Mouse (Mus musculus) ES-E14 (cell line): ENCODE measurements around the gene Atxn10. TPM values are rescaled to one million over a fixed set of nuclear protein-coding genes. Genes with fewer than 3 reads are reported as not detected.
"Not testable (repeated sequence)": the region's sequence is repeated elsewhere in the genome, so short reads cannot be mapped to it uniquely, and the experiment has no call there.

Experiments used
- DNase-seq: peaks from one replicate; pipeline ENCODE4 v3.0.0-alpha.2; 2013; ENCODE audit warnings: low read depth, low spot score
- H3K27ac ChIP-seq: 2 replicates; pipeline ENCODE4 v1.5.1; 2012; ENCODE audit warnings: low read depth, mild to moderate bottlenecking, low read length, moderate library complexity, mixed read lengths; ENCODE audit not compliant: poor library complexity, insufficient read depth, severe bottlenecking
- H3K36me3 ChIP-seq: 2 replicates; pipeline ENCODE4 v1.6.1; 2012; ENCODE audit warnings: mild to moderate bottlenecking, low read length, moderate library complexity, mixed read lengths; ENCODE audit not compliant: control insufficient read depth, poor library complexity, insufficient read depth, severe bottlenecking
- H3K4me1 ChIP-seq, 2 experiments: fragments of 150-350 bp in 1 of 2; sonication (generic) in 1 of 2; 2 replicates each; pipeline ENCODE4 v1.6.1; 2012; ENCODE audit warnings: low read length in 2 of 2, mild to moderate bottlenecking in 1 of 2, mixed read lengths in 1 of 2; ENCODE audit not compliant: control insufficient read depth in 2 of 2, insufficient read depth in 2 of 2, poor library complexity in 1 of 2
- H3K4me3 ChIP-seq, 2 experiments: fragments of 150-350 bp in 1 of 2; sonication (generic) in 1 of 2; 2 replicates each; pipeline ENCODE4 v1.5.1; 2012; ENCODE audit warnings: low read length in 2 of 2, low read depth in 1 of 2, mild to moderate bottlenecking in 1 of 2, mixed read lengths in 1 of 2; ENCODE audit not compliant: insufficient read depth in 1 of 2, poor library complexity in 1 of 2, severe bottlenecking in 1 of 2
- H3K9ac ChIP-seq: 2 replicates; pipeline ENCODE4 v1.6.1; 2012; ENCODE audit warnings: low read depth, mild to moderate bottlenecking, low read length, mixed read lengths; ENCODE audit not compliant: poor library complexity, insufficient read depth, severe bottlenecking
- H3K9me3 ChIP-seq: fragments of 150-350 bp; sonication (generic); 2 replicates; pipeline ENCODE4 v1.6.1; 2012; ENCODE audit warnings: low read depth, mild to moderate bottlenecking, low read length; ENCODE audit not compliant: control insufficient read depth, insufficient read depth
- CHD2 ChIP-seq: IDR thresholded peaks from 2 replicates; pipeline ENCODE4 v1.6.1; 2014; ENCODE audit warnings: mild to moderate bottlenecking, low read depth, low read length, inconsistent platforms
- HCFC1 ChIP-seq: IDR thresholded peaks from 2 replicates; pipeline ENCODE4 v1.6.1; 2012; ENCODE audit warnings: low read length, inconsistent platforms, borderline replicate concordance; ENCODE audit not compliant: insufficient read depth
- MAFK ChIP-seq: IDR thresholded peaks from 2 replicates; pipeline ENCODE4 v1.6.1; 2014; ENCODE audit warnings: mild to moderate bottlenecking, low read depth, low read length, inconsistent platforms; ENCODE audit not compliant: insufficient read depth
- ZC3H11A ChIP-seq: IDR thresholded peaks from 2 replicates; pipeline ENCODE4 v1.6.1; 2012; ENCODE audit warnings: low read depth, mild to moderate bottlenecking, inconsistent platforms, low read length, borderline replicate concordance
- ZNF384 ChIP-seq: IDR thresholded peaks from 2 replicates; pipeline ENCODE4 v1.6.1; 2012; ENCODE audit warnings: low read depth, low read length, inconsistent platforms
- in situ Hi-C, 2 experiments: fragments of 600-800 bp; cut with MboI; formaldehyde crosslinking; loops; one replicate each; pipeline ENCODE4 v1.15.1; 2025; ENCODE audit warnings: low sequenced_read_pairs in 2 of 2, inconsistent platforms in 1 of 2; ENCODE audit not compliant: unreplicated experiment in 2 of 2
- total RNA-seq: library from RNA; depleted of rRNA; stranded (reverse); fragments of 300-350 nt; gene quantifications from 2 replicates; pipeline ENCODE4 v1.2.3, GENCODE M21; 2012

Gene Atxn10
- total RNA-seq, 1 experiment: 195 TPM

DNA sequence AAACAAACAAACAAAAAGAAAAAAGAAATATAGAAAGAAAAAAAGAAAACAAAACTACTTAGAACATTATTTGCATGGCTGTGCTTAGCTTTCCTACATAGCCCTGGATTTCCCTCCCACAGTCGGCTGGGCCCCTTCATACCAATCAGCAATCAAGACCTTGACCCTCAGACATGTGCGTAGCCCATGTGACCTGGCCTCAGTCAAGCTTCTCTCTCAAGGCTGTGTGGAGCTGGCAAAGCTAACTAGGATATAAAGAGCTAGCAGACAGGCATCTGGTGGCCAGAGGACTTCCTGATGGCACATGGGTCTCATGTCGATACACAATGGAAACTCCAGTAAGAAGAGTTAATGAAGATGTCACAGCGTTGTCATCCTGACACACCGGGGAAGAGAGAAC is 6.9 kb upstream of the Atxn10 start:
- Histone ChIP-seq H3K9ac (no peak overlapping the region), H3K9me3 (no peaks in the 10 kb centered on the region), H3K36me3 (no peaks in the 10 kb centered on the region), H3K4me3 (no peak overlapping the region), H3K4me1 (peaks cover 4 to 20% of the 10 kb centered on the region in 2 experiments), H3K27ac (no peak overlapping the region)
- in situ Hi-C loops: loop anchor here in 1 of 2 experiments (10.0 kb wide), 1 partner anchor 256 kb away; the partner anchor contains the start of gene Wnt7b
- TF ChIP-seq CHD2 (no peak), HCFC1 (no peak), ZNF384 (no peak), ZC3H11A (no peak), MAFK (no peak)
- DNase-seq: no peak

DNA sequence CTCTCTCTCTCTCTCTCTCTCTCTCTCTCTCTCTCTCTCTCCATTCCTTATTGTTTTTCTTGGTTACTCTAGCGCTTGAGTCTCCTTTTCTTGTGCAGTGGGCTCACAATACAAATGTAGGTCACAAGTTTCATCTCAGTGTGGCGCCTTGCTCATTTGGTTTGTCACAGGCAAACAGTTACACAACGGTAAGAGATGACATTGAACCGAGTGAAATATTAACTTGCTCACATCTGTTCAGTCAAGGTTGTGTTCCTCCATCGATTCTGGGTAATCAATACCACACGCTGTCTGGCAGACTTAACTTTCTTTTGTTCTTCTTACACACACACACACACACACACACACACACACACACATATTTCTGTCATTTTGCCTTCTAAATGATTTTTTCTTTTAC is 6.0 kb upstream of the Atxn10 start:
- DNase-seq: no peak
- no peak overlapping the region for H3K9ac ChIP-seq
- H3K4me1 ChIP-seq: peaks cover 4 to 25% of the 10 kb centered on the region in 2 experiments
- TF ChIP-seq ZC3H11A (no peak), HCFC1 (no peak), MAFK (no peak), ZNF384 (no peak), CHD2 (no peak)
- no peak overlapping the region for H3K27ac ChIP-seq
- in situ Hi-C loops: no loop called here
- no peak overlapping the region for H3K4me3 ChIP-seq
- H3K9me3 ChIP-seq: no peaks in the 10 kb centered on the region
- no peaks in the 10 kb centered on the region for H3K36me3 ChIP-seq

DNA sequence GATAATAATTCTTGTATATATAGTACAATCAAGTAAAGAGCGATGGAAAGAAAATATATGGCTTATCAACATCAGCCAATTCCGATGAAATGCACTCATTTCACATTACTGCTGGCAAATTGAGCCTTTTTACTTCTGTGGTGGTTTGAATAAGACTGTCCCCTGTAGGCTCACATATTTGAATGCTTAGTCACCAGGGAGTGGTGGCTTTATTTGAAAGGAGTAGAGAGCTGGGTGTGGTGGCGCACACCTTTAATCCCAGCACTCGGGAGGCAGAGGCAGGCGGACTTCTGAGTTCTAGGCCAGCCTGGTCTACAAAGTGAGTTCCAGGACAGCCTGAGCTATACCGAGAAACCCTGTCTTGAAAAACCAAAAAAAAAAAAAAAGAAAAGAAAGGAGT is 2.5 kb upstream of the Atxn10 start:
- H3K36me3 ChIP-seq, H3K9ac ChIP-seq, in situ Hi-C loops, H3K27ac ChIP-seq, H3K4me3 ChIP-seq, H3K9me3 ChIP-seq: not testable (repeated sequence)
- H3K4me1 ChIP-seq: peaks cover 3 to 20% of the 10 kb centered on the region in 2 experiments; a peak in 3 of 4 replicates
- peak; percentile 25 for DNase-seq

DNA sequence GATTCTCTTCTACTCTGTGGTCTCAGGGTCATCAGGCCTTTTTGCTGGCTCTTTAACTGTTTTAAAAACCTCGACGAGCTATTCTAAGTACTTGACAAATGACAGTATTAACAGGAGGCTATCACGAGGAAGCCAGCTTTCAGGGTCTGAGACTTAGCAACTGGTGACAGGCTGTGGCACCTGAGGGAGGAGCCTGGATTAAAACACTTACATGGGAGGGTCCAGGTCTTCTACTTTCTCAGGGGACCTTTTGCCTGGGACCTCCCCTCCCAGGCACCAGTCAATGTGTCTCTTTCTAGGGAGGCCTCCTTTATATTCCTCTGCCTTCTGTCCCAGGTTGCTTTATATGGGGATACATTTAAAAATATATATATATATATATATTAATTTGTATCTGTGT is 1.8 kb upstream of the Atxn10 start:
- Histone ChIP-seq H3K27ac (no peak overlapping the region; the same call in 1 of the 2 replicates), H3K36me3 (no peaks in the 10 kb centered on the region)
- TF ChIP-seq HCFC1 (no peak), ZNF384 (no peak), MAFK (no peak), ZC3H11A (no peak), CHD2 (no peak)

DNA sequence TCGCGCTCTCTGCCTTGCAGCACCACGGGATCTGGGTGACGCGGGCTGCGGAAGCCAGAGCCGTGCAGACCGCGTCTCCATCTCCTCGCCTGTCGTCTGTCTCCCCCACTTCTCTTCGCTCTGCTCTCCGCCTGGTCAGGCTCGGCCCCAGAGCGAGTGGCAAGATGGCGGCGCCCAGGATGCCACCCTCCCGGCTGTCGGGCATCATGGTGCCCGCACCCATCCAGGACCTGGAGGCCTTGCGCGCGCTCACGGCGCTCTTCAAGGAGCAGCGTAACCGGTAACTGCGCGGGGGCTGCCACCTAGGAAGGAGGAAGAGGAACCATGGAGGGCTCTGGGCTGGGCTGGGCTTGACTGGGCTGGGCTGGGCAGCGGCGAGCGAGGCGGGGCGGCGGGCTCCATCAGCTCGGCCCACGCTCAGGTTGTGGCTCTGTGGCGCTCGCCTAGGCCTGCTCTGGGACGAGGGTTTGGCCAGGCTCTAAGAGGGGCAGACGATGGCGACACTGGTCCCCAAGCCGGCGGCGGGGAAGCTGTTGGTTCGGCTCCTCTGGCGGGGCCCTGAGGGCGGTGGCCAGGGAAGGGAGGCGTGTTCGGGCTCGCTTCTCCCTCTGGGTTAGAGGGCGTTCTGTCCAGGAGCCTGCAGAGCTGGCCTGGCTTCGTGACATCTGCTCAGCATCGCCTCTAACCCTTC is 401 bp downstream of the Atxn10 start:
- Histone ChIP-seq H3K4me1 (peaks cover 3 to 21% of the 10 kb centered on the region in 2 experiments; a peak in 3 of 4 replicates), H3K9me3 (no peaks in the 10 kb centered on the region), H3K9ac (peak overlapping the region; percentile 96), H3K36me3 (no peaks in the 10 kb centered on the region), H3K4me3 (peak overlapping the region; percentile 81 to 92), H3K27ac (peak overlapping the region; percentile 86)
- in situ Hi-C loops: no loop called here
- TF ChIP-seq CHD2 (peak; percentile 92), HCFC1 (peak; percentile 69; the same call in 1 of the 2 replicates), MAFK (no peak)
- peak; percentile 85 for DNase-seq

More for the DNA sequence above, 1.8 kb upstream of the Atxn10 start:
- Histone ChIP-seq H3K4me3 (no peak overlapping the region), H3K9me3 (no peaks in the 10 kb centered on the region), H3K9ac (no peak overlapping the region), H3K4me1 (peaks cover 3 to 25% of the 10 kb centered on the region in 2 experiments; a peak in 3 of 4 replicates)
- DNase-seq: no peak
- in situ Hi-C loops: no loop called here
